Mouse (Mus musculus) heart, embryonic 11.5 days (tissue): ENCODE results near the gene Stim1. TPM values are rescaled to one million over a fixed set of nuclear protein-coding genes. Genes with fewer than 3 reads are reported as not detected.
"Not testable (repeated sequence)": the region's sequence is repeated elsewhere in the genome, so short reads cannot be mapped to it uniquely, and the experiment has no call there.

Experiments
- ATAC-seq: fragments of 200-750 bp; cut with Nextera tagmentation; replicated peaks from 2 replicates; pipeline ENCODE4 v1.8.0; 2017; ENCODE audit warnings: moderate library complexity; ENCODE audit not compliant: insufficient number of reproducible peaks, low FRiP score, low TSS enrichment
- H3K27ac ChIP-seq: fragments of 300-500 bp; sonication (generic); 2 replicates; pipeline ENCODE4 v1.5.1; 2014; ENCODE audit warnings: mild to moderate bottlenecking, low read depth, low read length
- H3K27me3 ChIP-seq: fragments of 300-500 bp; sonication (generic); 2 replicates; pipeline ENCODE4 v1.6.1; 2014; ENCODE audit warnings: mild to moderate bottlenecking, low read length, mixed read lengths; ENCODE audit not compliant: control insufficient read depth, insufficient read depth
- H3K36me3 ChIP-seq: fragments of 300-500 bp; sonication (generic); 2 replicates; pipeline ENCODE4 v1.6.1; 2014; ENCODE audit warnings: mild to moderate bottlenecking, low read length, moderate library complexity, mixed read lengths; ENCODE audit not compliant: control insufficient read depth, insufficient read depth
- H3K4me1 ChIP-seq: fragments of 300-500 bp; sonication (generic); 2 replicates; pipeline ENCODE4 v1.6.1; 2014; ENCODE audit warnings: low read length; ENCODE audit not compliant: control insufficient read depth, insufficient read depth
- H3K4me2 ChIP-seq: fragments of 300-500 bp; sonication (generic); 2 replicates; pipeline ENCODE4 v1.6.1; 2014; ENCODE audit warnings: mild to moderate bottlenecking, moderate library complexity
- H3K4me3 ChIP-seq: fragments of 300-500 bp; sonication (generic); 2 replicates; pipeline ENCODE4 v1.5.1; 2014; ENCODE audit warnings: low read depth, low read length
- H3K9ac ChIP-seq: fragments of 300-500 bp; sonication (generic); 2 replicates; pipeline ENCODE4 v1.6.1; 2014; ENCODE audit warnings: mild to moderate bottlenecking, low read depth, low read length, moderate library complexity
- H3K9me3 ChIP-seq: fragments of 300-500 bp; sonication (generic); replicated peaks from 2 replicates; pipeline ENCODE4 v1.6.1; 2016; ENCODE audit warnings: low read length; ENCODE audit not compliant: control insufficient read depth
- WGBS: fragments of 180-500 bp; shearing (Covaris S2); extraction: QIAGEN DNeasy Blood & Tissue Kit; methylation state at CpG from one replicate; pipeline ENCODE4 v1.1.7; 2014; ENCODE audit not compliant: insufficient replicate concordance; 5-methylcytosine and 5-hydroxymethylcytosine counted together
- polyA plus RNA-seq: library from polyadenylated mRNA; unstranded; fragments of >200 nt; fragmentation: Nextera tagmentation; extraction: Ambion mirVana; gene quantifications from 2 replicates; pipeline ENCODE4 v1.2.1, GENCODE M21; 2014

Stim1 gene
- polyA plus RNA-seq, 1 experiment from 2014 or later, result 9.1 TPM

GRCm38 (mm10) chr7:102258189-102258588, 9.4 kb upstream of the Stim1 start:
- no peaks in the 10 kb centered on the region for H3K36me3 ChIP-seq
- no peaks in the 10 kb centered on the region for H3K9me3 ChIP-seq
- no peak for ATAC-seq
- H3K4me3 ChIP-seq, result no peak overlapping the region
- H3K4me2 ChIP-seq, result no peak overlapping the region
- no peak overlapping the region for H3K9ac ChIP-seq
- no peaks in the 10 kb centered on the region for H3K4me1 ChIP-seq
- no peaks in the 10 kb centered on the region for H3K27me3 ChIP-seq
- no peak overlapping the region for H3K27ac ChIP-seq
- WGBS, result 21% methylated on average over 4 of the region's 4 CpGs

GRCm38 (mm10) chr7:102258753-102259152, 8.9 kb upstream of the Stim1 start:
- Histone ChIP-seq H3K4me3 (no peak overlapping the region), H3K4me1 (no peaks in the 10 kb centered on the region), H3K9ac (no peak overlapping the region), H3K4me2 (no peak overlapping the region), H3K27ac (no peak overlapping the region), H3K27me3 (no peaks in the 10 kb centered on the region), H3K36me3 (no peaks in the 10 kb centered on the region), H3K9me3 (no peaks in the 10 kb centered on the region)
- WGBS, result 74% methylated on average over 3 of the region's 3 CpGs
- ATAC-seq, result no peak

GRCm38 (mm10) chr7:102259716-102260479, 7.7 kb upstream of the Stim1 start:
- Histone ChIP-seq H3K27me3 (no peaks in the 10 kb centered on the region), H3K27ac (no peak overlapping the region), H3K4me2 (no peak overlapping the region), H3K4me1 (no peaks in the 10 kb centered on the region), H3K4me3 (no peak overlapping the region), H3K9me3 (no peaks in the 10 kb centered on the region), H3K9ac (no peak overlapping the region), H3K36me3 (no peaks in the 10 kb centered on the region)
- no peak for ATAC-seq
- WGBS, result 80% methylated on average over 10 of the region's 10 CpGs

DNA sequence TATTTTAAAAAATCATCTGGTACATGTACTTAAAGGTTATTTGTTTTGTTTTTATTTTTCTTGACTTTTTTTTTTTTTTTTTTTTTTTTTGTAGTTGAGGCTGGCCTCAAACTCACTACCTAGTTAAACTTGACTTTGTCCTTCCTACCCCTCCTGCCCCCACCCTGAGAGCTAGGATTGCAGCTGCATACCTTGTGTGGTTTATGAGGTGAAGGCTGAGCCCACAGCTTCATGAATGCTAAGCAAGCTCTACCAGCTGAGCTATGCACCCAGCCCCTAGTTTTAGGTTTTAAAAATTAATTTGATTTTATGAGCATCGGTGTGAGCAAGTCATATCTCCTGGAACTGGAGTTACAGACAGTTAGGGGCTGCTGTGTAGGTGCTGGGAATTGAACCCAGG, 7.1 kb upstream of the Stim1 start:
- H3K4me3 ChIP-seq, result no peak overlapping the region

DNA sequence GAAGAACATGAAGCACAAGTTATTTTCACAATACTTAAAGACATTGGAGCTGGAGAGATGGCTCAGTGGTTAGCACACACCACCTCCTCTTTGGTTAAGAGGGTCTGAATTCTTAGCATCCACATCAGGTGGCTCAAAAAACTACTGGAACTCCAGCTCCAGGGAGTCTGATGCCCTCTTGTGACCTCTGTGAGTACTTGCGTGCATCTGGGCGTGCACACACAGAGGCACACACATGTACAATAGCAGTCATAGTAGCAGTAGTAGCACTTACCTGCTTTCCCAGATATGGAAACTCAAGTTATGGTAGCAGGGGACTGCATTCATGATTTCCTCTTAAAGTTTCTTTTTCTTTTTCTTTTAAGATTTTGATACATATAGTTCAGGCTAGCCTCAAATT, 4.6 kb upstream of the Stim1 start:
- 95% methylated on average over 2 of the region's 2 CpGs for WGBS
- no peak overlapping the region for H3K4me3 ChIP-seq
- no peak overlapping the region for H3K9ac ChIP-seq
- no peak overlapping the region for H3K27ac ChIP-seq
- H3K9me3 ChIP-seq, result no peaks in the 10 kb centered on the region
- no peaks in the 10 kb centered on the region for H3K4me1 ChIP-seq
- H3K27me3 ChIP-seq, result no peaks in the 10 kb centered on the region
- H3K36me3 ChIP-seq, result no peaks in the 10 kb centered on the region
- ATAC-seq, result no peak
- H3K4me2 ChIP-seq, result no peak overlapping the region

More for the DNA sequence above, 7.1 kb upstream of the Stim1 start:
- no peak overlapping the region for H3K4me2 ChIP-seq
- no peaks in the 10 kb centered on the region for H3K4me1 ChIP-seq
- 75% methylated on average over 1 of the region's 1 CpGs for WGBS
- H3K9me3 ChIP-seq, result no peaks in the 10 kb centered on the region
- H3K27me3 ChIP-seq, result no peaks in the 10 kb centered on the region
- no peaks in the 10 kb centered on the region for H3K36me3 ChIP-seq
- no peak for ATAC-seq
- no peak overlapping the region for H3K9ac ChIP-seq
- no peak overlapping the region for H3K27ac ChIP-seq

DNA sequence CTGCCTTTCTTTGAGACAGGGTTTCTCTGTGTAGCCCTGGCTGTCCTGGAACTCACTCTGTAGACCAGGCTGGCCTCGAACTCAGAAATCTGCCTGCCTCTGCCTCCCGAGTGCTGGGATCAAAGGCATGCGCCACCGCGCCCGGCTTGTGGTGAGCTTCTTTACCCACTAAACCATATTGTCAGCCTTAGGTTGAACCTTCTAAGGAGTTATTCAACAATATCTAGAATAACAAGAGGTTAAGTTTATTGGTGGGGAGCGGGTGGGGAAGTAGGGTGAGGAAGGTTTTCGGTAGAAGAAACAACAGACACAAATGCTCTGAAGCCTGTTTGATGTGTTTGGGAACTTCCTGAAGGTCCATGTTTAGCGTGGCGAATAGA, 1.6 kb upstream of the Stim1 start:
- not testable (repeated sequence) for H3K4me2 ChIP-seq, H3K9me3 ChIP-seq, H3K36me3 ChIP-seq, H3K4me1 ChIP-seq, H3K27ac ChIP-seq, H3K4me3 ChIP-seq, H3K9ac ChIP-seq, ATAC-seq, H3K27me3 ChIP-seq
- 85% methylated on average over 10 of the region's 10 CpGs for WGBS

- H3K36me3 ChIP-seq, result no peaks in the 10 kb centered on the region
- H3K4me1 ChIP-seq, result no peaks in the 10 kb centered on the region
- H3K27me3 ChIP-seq, result no peaks in the 10 kb centered on the region
- peak; percentile 5; the same call in 1 of the 2 replicates for ATAC-seq
- H3K4me3 ChIP-seq, result no peak overlapping the region
- peak overlapping the region; percentile 98 for H3K4me2 ChIP-seq
- H3K9ac ChIP-seq, result 0 out of 2 replicates have a peak overlapping the region, but pooled peaks have one; percentile 24
- no peak overlapping the region for H3K27ac ChIP-seq
- H3K9me3 ChIP-seq, result no peaks in the 10 kb centered on the region
- 40% methylated on average over 14 of the region's 14 CpGs for WGBS
Observed at GRCm38 (mm10) chr7:102266401-102267042, 1.1 kb upstream of the Stim1 start.

DNA sequence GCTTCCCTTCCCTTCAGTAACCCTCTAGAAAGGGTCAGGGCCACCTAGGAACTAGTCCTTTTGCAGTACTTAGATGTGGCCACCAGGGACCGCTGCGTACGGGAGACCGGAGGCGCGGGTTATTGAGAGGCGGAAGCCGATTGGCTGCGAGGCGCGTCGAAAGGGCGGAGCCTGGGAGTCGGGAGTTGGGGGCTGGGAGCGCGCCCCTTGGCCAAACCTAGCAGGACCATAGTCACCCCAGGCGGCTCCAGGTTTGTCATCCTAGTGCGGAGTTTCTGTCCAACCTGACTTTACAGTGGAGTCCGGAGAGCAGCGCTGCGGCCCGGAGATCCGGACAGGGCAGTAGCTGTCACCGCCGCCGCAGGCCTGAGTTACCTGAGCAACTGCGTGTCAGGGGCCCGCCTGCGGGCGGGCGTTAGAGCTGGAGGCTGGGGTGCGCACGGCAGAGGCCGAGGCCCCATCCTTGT, 460 bp upstream of the Stim1 start:
- no peaks in the 10 kb centered on the region for H3K9me3 ChIP-seq
- H3K27ac ChIP-seq, result peak overlapping the region; percentile 31; the same call in 1 of the 2 replicates
- no peaks in the 10 kb centered on the region for H3K27me3 ChIP-seq
- peak overlapping the region; percentile 98 for H3K4me2 ChIP-seq
- H3K9ac ChIP-seq, result peak overlapping the region; percentile 77
- H3K36me3 ChIP-seq, result no peaks in the 10 kb centered on the region
- WGBS, result under 1% methylated on average over 28 of the region's 34 CpGs
- peak; percentile 89 for ATAC-seq
- no peaks in the 10 kb centered on the region for H3K4me1 ChIP-seq
- H3K4me3 ChIP-seq, result peak overlapping the region; percentile 84
